Mouse (Mus musculus) testis, postnatal 10 days (tissue): Measurements from ENCODE around the gene Slc35g2.

ENCODE experiments used
- DNase-seq: peaks from one replicate; pipeline ENCODE4 v3.0.0; 2021; ENCODE audit warnings: low spot score

The Slc35g2 gene

GRCm38 (mm10) chr9:100558991-100559390, 11.9 kb downstream of the Slc35g2 start:
- DNase-seq, result no peak

GRCm38 (mm10) chr9:100558023-100558573, 12.8 kb downstream of the Slc35g2 start:
- no peak for DNase-seq

GRCm38 (mm10) chr9:100555686-100556085, 15.2 kb downstream of the Slc35g2 start:
- no peak for DNase-seq

GRCm38 (mm10) chr9:100548313-100548712, 22.6 kb downstream of the Slc35g2 start:
- DNase-seq, result peak; percentile 56

GRCm38 (mm10) chr9:100546594-100546910, 24.3 kb downstream of the Slc35g2 start:
- no peak for DNase-seq

GRCm38 (mm10) chr9:100545715-100546593, 24.9 kb downstream of the Slc35g2 start, which contains the start of gene Nck1:
Gene Nck1 (minus strand): TSS chr9:100546134.
- peak; percentile 99 for DNase-seq

- DNase-seq, result no peak
Measured at GRCm38 (mm10) chr9:100544948-100545714, 25.8 kb downstream of the Slc35g2 start.

- DNase-seq, result no peak
Measured at GRCm38 (mm10) chr9:100535618-100536262, 35.1 kb downstream of the Slc35g2 start.

- DNase-seq, result no peak
Measured at GRCm38 (mm10) chr9:100534686-100535085, 36.2 kb downstream of the Slc35g2 start.

GRCm38 (mm10) chr9:100532847-100533505, 37.9 kb downstream of the Slc35g2 start:
- no peak for DNase-seq

GRCm38 (mm10) chr9:100531296-100531695, 39.6 kb downstream of the Slc35g2 start:
- no peak for DNase-seq

- no peak for DNase-seq
Measured at GRCm38 (mm10) chr9:100525225-100525624, 45.7 kb downstream of the Slc35g2 start.

GRCm38 (mm10) chr9:100522029-100522428, 48.9 kb downstream of the Slc35g2 start:
- no peak for DNase-seq

- DNase-seq, result peak; percentile 61
Measured at GRCm38 (mm10) chr9:100520586-100520985, 50.3 kb downstream of the Slc35g2 start.

GRCm38 (mm10) chr9:100520012-100520411, 50.9 kb downstream of the Slc35g2 start:
- DNase-seq, result no peak

- no peak for DNase-seq
Measured at GRCm38 (mm10) chr9:100507581-100507980, 63.3 kb downstream of the Slc35g2 start.

- DNase-seq, result peak; percentile 50
Measured at GRCm38 (mm10) chr9:100506652-100507051, 64.2 kb downstream of the Slc35g2 start.

- no peak for DNase-seq
Measured at GRCm38 (mm10) chr9:100505498-100505897, 65.4 kb downstream of the Slc35g2 start.
